Mouse (Mus musculus): ENCODE measurements around the gene Inpp5a.

Gene Inpp5a

DNA sequence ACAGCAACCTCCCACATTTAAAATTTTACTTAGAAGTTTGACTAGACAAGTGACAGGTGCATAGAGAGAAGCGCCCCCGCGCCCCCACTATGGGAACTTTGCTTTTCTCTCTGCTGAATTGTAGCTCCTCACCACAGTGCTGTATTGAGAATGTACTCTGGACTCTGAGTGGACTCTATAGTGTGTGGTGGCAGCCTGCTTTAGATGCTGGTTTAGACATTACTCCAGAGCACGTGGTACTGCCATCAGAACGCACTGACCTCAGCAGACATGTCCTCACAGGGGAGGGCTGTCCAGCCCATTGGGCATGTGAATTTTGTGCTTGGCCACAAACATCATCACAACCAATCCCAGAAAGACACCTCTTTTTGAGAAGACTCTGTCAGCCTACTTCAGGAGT lies 181.9 kb downstream of the Inpp5a start:
- in situ Hi-C loops (cut with MboI, MseI), result no loop called here

- in situ Hi-C loops (cut with MboI, MseI), result no loop called here
Observed at GRCm38 (mm10) chr7:139572665-139573064, 183.8 kb downstream of the Inpp5a start.

GRCm38 (mm10) chr7:139576064-139576686 lies 187.3 kb downstream of the Inpp5a start:
- in situ Hi-C loops (cut with MboI, MseI), result no loop called here

GRCm38 (mm10) chr7:139579261-139579905 lies 190.5 kb downstream of the Inpp5a start:
- in situ Hi-C loops (cut with MboI, MseI), result no loop called here

DNA sequence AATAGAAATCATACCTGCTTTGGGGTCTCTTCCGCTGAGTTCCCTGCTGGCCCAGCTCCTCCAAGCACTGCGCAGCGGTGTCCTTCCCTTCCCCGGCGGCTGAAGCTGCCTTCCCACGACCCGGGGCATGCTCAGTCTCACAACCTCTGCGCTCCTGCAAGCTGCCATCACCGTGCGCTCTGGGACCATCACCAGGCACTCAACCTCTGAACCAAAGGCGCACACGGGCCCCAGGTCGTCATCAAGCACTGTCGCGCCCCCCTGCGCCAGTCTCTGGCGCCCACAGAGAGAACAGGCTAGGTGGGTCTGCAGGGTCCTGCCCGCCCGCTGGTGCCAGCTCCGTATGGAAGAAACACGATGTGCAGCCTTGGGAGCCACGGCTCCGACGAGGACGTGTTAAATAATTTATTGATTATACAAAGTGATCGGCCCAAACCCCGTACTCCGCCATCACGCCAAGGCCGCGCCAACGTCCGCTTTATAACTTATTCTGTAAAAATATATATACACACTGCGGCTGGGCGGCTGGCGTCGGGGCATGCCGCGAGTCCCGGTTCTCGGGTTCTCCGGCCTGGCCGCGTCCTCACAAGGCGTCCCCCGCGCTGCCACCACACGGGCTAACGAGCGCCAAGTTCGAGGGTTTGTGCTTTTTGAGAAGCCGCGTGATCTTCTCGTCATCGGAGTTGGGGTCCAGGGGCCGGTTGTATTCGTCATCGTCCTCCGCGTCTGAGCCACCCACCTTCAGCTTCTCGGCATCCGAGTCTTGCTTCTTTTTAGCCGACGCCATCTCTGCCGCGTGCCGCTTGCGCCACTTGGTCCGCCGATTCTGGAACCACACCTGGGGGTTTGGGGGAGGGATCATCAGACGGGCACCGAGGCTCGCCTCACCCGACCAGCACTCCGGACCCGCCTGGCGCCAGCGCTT lies 192.2 kb downstream of the Inpp5a start:
- in situ Hi-C loops (cut with MboI, MseI), result no loop called here

DNA sequence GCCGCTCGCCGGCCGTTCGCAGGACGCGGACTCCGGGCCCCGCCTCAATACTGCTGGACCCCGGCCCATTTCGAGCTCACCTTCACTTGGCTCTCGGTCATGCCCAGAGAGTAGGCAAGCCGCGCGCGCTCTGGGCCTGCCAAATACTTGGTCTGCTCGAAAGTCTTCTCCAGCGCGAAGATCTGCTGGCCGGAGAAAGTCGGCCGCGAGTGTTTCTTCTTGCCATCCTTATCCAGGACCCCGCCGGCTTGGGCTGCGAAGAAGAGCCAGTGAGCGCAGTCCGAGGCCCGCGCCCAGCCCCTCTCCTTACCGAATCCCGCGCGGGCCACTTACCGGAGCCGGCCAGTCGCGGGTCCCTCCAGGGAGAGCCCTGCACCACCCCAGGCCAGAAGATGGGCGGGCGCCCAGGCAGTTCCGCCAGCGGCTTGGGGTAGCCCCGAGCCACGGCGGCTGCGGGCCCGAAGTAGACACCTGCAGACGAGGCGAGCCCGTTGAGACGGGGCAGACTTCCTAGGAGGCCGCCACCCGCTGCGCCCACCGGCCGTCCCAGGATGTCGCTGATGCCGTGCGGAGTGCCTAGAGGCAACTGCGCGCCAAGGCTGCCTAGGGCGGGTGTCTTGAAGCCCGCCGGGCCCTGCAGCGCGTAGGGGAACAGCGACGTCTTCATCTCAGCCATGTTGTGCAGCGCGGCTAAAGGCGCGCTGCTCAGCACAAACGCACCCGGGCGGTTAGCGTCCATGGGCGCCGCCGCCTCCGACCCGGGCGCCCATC lies 193.1 kb downstream of the Inpp5a start:
- in situ Hi-C loops (cut with MboI, MseI), result no loop called here

- in situ Hi-C loops (cut with MboI, MseI), result no loop called here
Observed at GRCm38 (mm10) chr7:139582595-139582994, 193.7 kb downstream of the Inpp5a start, which contains the start of gene Nkx6-2. Nkx6-2 (minus strand) TSS chr7:139582797.

DNA sequence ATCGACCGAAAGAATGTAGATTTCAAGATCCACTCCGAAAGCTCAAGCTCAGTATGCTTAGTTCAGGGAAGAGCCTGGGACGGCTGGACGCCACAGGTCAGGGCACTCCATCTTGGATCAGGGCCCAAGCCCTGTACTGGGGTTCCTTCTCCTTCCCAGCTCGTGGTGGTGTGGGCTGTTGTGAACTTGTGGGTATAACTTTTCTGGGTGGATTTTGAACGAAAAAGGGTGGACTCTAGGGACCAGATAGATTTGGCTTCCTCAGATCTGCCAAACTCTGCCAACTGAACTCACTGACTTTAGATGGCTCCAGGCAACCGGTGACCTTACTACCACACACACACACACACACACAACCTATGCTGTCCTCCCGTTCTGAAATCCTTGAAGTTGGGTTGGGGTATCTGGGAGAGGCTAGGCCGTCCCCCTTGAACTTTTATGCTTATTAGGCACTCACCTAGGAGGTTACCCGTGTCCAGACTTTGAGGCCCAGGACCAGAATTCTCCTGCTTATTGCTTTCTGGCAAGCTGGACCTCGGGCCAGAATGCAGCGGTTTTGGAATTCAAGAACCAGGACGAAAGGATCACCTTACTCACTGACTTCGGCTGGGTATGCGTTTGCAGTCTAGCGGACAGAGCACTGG lies 194.3 kb downstream of the Inpp5a start:
- in situ Hi-C loops (cut with MboI, MseI), result no loop called here

DNA sequence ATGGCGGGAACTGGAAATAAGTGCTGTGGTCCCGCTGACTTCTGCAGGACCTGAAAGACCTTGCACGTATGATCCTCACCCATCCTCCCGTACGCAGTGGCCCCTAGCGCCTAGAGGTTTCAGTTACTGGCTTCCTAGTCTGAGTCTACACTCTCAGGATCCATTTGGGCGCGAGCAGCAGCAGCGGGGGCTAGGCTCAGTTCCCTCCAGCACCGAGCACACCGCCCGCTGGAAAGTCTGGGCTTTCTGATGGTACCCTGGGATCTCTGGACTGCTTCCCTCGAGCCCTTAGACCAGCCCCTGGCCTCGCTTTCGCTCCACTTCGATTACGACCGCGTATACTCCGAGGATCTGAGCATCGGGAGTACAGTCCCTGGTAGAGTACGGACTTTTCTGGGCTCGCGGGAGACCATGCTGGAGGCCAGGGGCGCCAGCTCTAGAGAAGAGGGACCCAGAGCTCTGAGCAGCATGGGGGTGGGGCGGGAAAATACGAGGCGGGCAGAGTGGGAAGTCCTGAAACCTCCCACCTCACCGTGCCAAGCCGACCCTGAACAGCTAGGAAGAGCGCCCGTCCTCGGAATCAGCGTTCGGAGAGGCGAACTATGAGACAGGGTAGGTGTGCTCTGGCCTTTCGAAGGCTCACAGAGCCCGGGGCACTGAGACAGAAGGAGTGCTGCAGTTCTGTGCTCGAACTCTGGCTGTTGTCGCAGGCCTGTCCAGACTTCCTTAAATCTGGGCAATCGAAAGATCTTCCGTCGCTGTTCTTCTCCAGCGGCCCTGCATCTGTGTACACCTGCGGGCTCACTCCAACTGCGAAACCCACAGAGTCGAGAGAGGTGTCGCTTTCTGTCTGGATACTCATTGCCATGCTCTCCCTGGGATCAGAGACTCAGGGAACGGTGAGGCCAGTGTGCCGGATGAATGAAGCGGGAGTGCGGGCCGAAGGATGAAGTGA lies 195.6 kb downstream of the Inpp5a start:
- in situ Hi-C loops (cut with MboI, MseI), result no loop called here

- in situ Hi-C loops (cut with MboI, MseI), result no loop called here
Observed at GRCm38 (mm10) chr7:139585183-139585821, 196.4 kb downstream of the Inpp5a start.

DNA sequence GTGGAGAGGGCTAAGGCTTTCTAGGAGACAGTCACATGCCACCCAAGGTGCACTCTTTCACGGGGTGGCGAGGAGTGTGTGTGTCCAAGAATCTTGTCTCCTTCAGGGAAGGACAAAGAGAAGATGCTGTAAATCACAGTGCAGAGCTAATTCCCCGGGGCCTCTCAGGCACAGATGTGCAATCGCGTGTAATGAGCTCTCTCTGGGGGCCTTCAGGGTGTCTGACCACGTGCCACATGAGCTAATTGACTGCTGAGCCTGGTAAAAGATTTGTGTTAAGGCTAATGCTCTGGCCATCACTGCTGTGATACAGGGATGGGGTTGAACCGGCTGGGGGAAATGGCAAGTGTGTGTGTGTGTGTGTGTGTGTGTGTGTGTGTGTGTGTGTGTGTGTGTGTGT lies 199.0 kb downstream of the Inpp5a start:
- in situ Hi-C loops (cut with MboI, MseI), result no loop called here

DNA sequence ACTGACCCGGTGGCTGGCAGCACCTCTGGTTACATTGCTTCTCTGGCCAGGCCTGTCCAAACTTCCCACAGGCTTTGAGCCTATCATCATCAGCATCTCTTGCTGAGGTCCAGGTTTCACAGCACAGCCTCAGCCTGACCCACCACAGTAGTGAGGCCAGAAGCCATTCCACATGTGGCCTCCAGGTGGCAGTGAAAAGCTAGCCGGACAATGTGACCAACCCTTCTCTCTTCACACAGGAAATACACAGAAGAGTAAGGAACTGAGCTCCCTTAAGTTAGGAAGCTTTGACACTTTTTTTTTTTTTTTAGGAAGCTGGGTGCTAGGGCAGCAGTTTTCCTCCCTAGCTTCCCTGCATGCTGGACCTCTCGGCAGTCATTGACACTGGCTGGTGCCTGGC lies 201.4 kb downstream of the Inpp5a start:
- in situ Hi-C loops (cut with MboI, MseI), result no loop called here

DNA sequence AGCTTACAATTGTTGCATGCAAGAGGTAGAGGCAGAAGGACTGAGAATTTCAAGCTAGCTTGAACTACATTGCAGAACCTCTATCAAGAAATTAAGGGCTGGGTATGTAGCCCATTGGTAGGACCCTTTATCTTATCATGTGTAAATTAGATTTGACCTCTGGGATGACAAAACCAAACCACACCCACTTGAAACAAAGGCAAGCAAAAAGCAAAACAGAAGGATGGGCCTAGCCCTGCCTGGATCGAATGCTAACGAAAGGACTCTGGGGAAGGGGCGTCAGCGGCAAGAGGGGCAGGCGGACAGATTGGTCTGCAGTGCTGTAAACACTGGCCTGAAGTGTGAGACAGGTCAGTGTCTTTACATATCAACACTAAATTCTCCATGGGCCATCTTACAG lies 202.4 kb downstream of the Inpp5a start:
- in situ Hi-C loops (cut with MboI, MseI), result no loop called here

- in situ Hi-C loops (cut with MboI, MseI), result no loop called here
Observed at GRCm38 (mm10) chr7:139595311-139595710, 206.4 kb downstream of the Inpp5a start.

GRCm38 (mm10) chr7:139595862-139596261 lies 207.0 kb downstream of the Inpp5a start:
- in situ Hi-C loops (cut with MboI, MseI), result no loop called here

DNA sequence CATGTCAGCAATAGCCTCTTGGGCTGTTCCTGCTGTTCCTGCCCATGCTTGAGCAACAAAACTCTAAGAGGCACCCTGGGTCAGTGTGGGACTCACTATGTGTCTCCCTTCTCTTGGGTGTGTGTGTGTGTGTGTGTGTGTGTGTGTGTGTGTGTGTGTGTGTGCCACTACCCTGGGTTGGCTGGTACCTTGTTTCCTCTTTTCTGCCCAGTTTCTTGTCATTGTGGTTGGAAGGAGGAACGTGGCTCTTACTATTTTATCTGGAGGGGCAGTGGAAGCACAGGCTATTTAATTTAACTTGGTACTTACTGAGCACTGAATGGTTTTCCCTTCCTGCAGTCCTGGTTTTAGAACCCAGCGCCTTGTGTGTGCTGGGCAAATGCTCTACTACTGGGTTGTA lies 221.4 kb downstream of the Inpp5a start:
- in situ Hi-C loops (cut with MboI, MseI), result no loop called here

- in situ Hi-C loops (cut with MboI, MseI), result no loop called here
Observed at GRCm38 (mm10) chr7:139615767-139616766, 227.2 kb downstream of the Inpp5a start.

- in situ Hi-C loops (cut with MboI, MseI), result no loop called here
Observed at GRCm38 (mm10) chr7:139622568-139622967, 233.7 kb downstream of the Inpp5a start.
